Mouse (Mus musculus): ENCODE results near the gene Exoc7. TPM values are rescaled to one million over a fixed set of nuclear protein-coding genes. Genes with fewer than 3 reads are reported as not detected.

Exoc7 gene
- polyA plus RNA-seq, 1 experiment from 2014 or later: 46.0 TPM

DNA sequence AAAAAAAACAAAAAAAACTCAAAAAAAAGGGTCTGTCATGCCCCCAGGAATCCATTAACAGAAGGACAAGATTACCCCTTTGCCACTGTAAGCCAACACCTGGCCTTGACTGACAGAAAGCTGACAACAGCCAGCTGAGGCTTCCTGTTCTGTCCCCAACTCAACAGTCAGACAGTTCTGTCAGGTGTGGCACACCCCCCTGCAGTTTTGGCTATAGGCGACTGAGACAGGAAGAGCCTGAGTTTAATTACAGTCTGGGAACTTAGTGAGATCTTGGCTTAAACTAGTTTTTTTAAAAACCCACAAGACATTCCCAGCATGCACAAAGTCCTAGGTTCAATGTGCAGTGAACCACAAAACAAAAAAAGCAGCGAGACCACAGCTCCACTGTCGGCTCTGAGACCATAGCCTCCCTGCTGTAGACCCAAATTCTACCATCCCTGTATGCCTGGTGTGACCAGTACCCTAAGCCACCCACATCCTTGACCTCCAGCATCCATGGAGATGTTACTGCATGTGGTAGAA, 53.9 kb downstream of the Exoc7 start:
- Histone ChIP-seq H3K4me2 (no peak overlapping the region), H3K4me3 (no peak overlapping the region), H3K27ac (replicated peaks) (no peak overlapping the region), H3K4me1 (peaks cover 23% of the 10 kb centered on the region), H3K27me3 (replicated peaks) (no peaks in the 10 kb centered on the region), H3K9ac (no peak overlapping the region), H3K9me3 (no peaks in the 10 kb centered on the region), H3K36me3 (peaks cover 100% of the 10 kb centered on the region)
- WGBS: 84% methylated on average over 3 of the region's 3 CpGs
- ATAC-seq (ENCODE audit: extremely low read depth, insufficient number of reproducible peaks, low FRiP score, low TSS enrichment): no peak

DNA sequence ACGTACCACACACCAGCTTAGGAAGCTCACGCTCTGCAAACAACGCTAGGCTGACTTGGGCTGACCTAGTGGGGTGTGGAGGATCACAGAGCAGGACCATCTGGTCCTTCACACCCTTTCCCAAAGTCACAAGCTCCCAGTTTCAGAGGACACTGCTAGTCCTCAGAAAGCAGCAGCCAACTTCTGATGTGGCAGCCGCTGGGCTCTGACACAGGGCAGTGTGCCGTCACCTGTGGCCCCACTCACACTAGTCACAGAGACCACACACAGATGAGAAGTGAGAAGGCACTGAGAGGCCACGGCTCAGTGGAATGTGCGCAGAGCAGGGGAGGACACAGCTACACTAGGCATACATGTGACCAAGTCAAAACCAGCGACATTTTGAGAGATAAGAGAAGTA, 56.1 kb downstream of the Exoc7 start:
- H3K27ac ChIP-seq (replicated peaks): no peak overlapping the region; the same call in 1 of the 2 replicates
- ATAC-seq (ENCODE audit: extremely low read depth, insufficient number of reproducible peaks, low FRiP score, low TSS enrichment): no peak
- H3K9me3 ChIP-seq: no peaks in the 10 kb centered on the region
- H3K36me3 ChIP-seq: peaks cover 100% of the 10 kb centered on the region
- H3K4me2 ChIP-seq: no peak overlapping the region
- H3K4me1 ChIP-seq: peaks cover 19% of the 10 kb centered on the region
- H3K4me3 ChIP-seq: no peak overlapping the region
- H3K27me3 ChIP-seq (replicated peaks): no peaks in the 10 kb centered on the region
- WGBS: 73% methylated on average over 8 of the region's 8 CpGs
- no peak overlapping the region for H3K9ac ChIP-seq

DNA sequence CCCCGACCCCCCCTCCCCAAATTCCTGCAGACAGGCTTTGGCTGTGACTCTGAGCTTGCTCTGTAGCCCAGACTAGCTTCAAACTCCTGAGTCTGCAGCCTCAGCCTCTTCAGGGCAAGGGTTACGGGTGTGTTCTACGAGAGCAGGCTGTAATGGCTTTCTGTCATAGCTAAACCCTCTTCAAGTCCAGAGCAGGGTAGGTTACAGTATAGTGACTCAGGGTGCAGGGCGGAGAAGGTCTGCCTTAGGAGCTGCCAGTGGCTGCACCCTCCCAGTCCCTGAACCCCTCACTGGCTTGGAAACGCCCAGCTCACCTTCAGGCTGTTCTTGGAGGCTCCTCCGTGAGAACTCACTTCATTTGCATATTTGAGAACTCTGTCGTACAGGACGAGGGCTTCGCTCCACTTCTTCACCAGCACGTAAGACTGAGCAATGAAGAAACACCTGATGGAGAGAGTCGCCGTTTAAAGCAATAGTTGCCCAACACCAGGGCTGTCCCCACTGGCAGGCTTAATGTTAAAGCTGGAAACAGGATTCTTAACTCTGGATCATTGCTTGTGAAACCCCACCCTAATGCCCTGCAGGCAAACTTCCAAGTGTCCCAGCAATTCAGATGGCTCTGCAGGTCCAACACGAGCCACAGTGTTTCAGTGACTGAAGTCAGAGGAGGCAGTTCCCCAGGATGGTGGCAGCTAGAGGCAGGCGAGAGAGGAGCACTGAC, 59.4 kb downstream of the Exoc7 start:
- H3K4me2 ChIP-seq: no peak overlapping the region
- no peaks in the 10 kb centered on the region for H3K27me3 ChIP-seq (replicated peaks)
- peaks cover 100% of the 10 kb centered on the region for H3K36me3 ChIP-seq
- no peak overlapping the region for H3K27ac ChIP-seq (replicated peaks)
- peaks cover 19% of the 10 kb centered on the region for H3K4me1 ChIP-seq
- no peak for ATAC-seq (ENCODE audit: extremely low read depth, insufficient number of reproducible peaks, low FRiP score, low TSS enrichment)
- H3K4me3 ChIP-seq: no peak overlapping the region
- H3K9me3 ChIP-seq: no peaks in the 10 kb centered on the region
- WGBS: 87% methylated on average over 14 of the region's 14 CpGs
- H3K9ac ChIP-seq: no peak overlapping the region

DNA sequence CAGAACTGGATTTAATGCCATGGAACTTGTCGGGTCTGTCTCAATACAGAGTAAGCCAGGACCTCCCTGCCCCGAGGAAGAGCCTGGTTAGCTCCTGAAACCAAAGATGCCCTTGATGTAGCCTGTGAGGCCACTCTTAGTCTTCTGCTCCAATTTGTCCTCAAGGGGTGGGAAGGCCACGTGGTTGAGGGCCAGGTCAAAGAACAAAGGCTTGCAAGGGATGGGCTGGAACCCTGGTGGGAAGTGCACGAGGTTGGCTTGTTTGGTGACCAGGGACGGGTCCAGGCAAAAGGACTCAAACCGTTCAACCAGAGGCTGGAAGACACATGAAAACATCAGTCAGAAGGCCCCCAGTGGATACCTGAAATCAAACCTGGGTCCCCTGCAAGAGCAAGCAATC, 61.4 kb downstream of the Exoc7 start:
- Histone ChIP-seq H3K27ac (replicated peaks) (no peak overlapping the region), H3K9me3 (no peaks in the 10 kb centered on the region), H3K4me3 (no peak overlapping the region), H3K36me3 (peaks cover 84% of the 10 kb centered on the region), H3K4me1 (peaks cover 3% of the 10 kb centered on the region; the same call in 1 of the 2 replicates), H3K9ac (no peak overlapping the region), H3K4me2 (no peak overlapping the region), H3K27me3 (replicated peaks) (no peaks in the 10 kb centered on the region)
- no peak for ATAC-seq (ENCODE audit: extremely low read depth, insufficient number of reproducible peaks, low FRiP score, low TSS enrichment)
- WGBS: 82% methylated on average over 6 of the region's 6 CpGs

DNA sequence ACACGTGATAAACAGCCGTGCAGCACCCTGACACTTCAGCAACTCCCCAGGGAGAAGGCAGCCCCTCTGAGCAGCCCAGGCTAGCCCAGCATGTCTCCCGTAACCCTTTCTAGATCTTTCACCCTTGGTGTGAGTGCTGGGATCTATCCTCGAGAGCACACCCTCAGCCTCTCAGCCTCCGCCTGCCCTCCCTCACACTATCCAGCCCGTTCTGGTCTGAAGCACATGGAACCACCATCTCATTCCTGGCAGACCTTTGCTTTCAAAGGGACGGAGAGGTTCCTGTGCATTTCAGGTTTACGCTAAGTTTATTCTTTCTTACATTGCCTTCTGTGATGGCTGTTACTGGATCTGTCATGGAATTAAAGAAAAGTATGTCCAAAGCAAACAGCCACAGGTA, 62.5 kb downstream of the Exoc7 start:
- H3K36me3 ChIP-seq: peaks cover 74% of the 10 kb centered on the region
- H3K9me3 ChIP-seq: no peaks in the 10 kb centered on the region
- peaks cover 2% of the 10 kb centered on the region; the same call in 1 of the 2 replicates for H3K27me3 ChIP-seq (replicated peaks)
- no peak overlapping the region for H3K4me2 ChIP-seq
- no peak for ATAC-seq (ENCODE audit: extremely low read depth, insufficient number of reproducible peaks, low FRiP score, low TSS enrichment)
- no peak overlapping the region for H3K27ac ChIP-seq (replicated peaks)
- H3K9ac ChIP-seq: no peak overlapping the region
- no peak overlapping the region for H3K4me3 ChIP-seq
- no peaks in the 10 kb centered on the region for H3K4me1 ChIP-seq
- 78% methylated on average over 8 of the region's 8 CpGs for WGBS

DNA sequence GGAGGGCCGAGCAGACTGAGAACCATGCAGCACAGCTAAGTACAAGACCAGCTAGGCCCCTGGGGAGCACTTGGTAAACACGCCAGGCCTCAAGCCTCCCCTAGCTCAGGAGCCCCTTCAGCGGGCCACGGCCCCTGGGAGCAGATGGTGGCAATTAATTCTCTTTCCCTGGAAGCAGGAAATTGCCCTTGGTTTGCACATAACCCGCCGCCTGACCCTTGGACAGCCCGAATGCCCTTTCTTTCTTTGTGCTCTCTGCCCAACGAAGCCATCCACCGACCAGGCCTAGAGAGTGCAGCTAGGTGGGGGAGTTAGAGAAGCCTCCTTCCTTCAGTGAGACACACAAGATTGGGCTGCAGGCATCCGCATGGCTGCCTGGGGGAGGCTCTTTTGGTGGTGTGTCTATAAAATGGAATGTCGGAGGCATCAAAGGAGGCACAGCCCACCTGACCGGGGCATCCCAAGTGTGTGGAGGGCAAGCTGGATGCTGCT, 65.2 kb downstream of the Exoc7 start:
- H3K36me3 ChIP-seq: peaks cover 46% of the 10 kb centered on the region
- H3K27me3 ChIP-seq (replicated peaks): peaks cover 28% of the 10 kb centered on the region
- H3K9ac ChIP-seq: no peak overlapping the region
- H3K4me1 ChIP-seq: peaks cover 10% of the 10 kb centered on the region
- H3K4me3 ChIP-seq: no peak overlapping the region
- no peak overlapping the region for H3K27ac ChIP-seq (replicated peaks)
- no peaks in the 10 kb centered on the region for H3K9me3 ChIP-seq
- ATAC-seq (ENCODE audit: extremely low read depth, insufficient number of reproducible peaks, low FRiP score, low TSS enrichment): no peak
- WGBS: 59% methylated on average over 12 of the region's 12 CpGs
- H3K4me2 ChIP-seq: no peak overlapping the region

DNA sequence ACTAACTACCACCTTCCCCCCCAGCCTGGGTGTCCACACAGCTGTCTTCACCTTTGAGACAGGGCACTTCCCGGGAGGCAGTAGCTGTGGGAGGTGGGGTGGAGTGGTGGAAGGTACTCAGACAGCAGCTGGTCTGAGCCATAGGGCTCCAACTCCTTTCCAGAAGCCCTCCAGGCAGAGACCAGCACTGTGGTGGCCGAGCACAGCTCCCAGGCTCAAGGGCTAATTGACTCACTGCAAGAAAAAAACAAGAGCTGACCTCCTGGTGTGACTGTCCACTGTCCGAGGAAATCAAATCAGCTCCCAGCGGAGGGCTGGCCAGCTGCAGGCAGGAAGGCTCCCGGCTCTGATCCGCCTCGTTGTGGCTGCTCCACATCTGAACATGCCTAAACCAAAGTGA, 67.2 kb downstream of the Exoc7 start:
- peaks cover 10% of the 10 kb centered on the region for H3K4me1 ChIP-seq
- ATAC-seq (ENCODE audit: extremely low read depth, insufficient number of reproducible peaks, low FRiP score, low TSS enrichment): no peak
- H3K4me2 ChIP-seq: no peak overlapping the region
- H3K36me3 ChIP-seq: peaks cover 26% of the 10 kb centered on the region
- H3K27me3 ChIP-seq (replicated peaks): peaks cover 48% of the 10 kb centered on the region
- H3K9me3 ChIP-seq: no peaks in the 10 kb centered on the region
- no peak overlapping the region for H3K27ac ChIP-seq (replicated peaks)
- no peak overlapping the region for H3K9ac ChIP-seq
- H3K4me3 ChIP-seq: no peak overlapping the region
- whole genome bisulfite sequencing: 20% methylated on average over 7 of the region's 7 CpGs

Other genes with a start within 250 kb of the Exoc7 start
- gene Unc13d, start 229.3 kb downstream of the Exoc7 start, polyA plus RNA-seq (2015; fragmentation: Nextera tagmentation; extraction: Ambion mirVana): 1.5 and 2.3 TPM in 2 replicates
- gene Wbp2, start 220.2 kb downstream of the Exoc7 start, polyA plus RNA-seq (2015; fragmentation: Nextera tagmentation; extraction: Ambion mirVana): 134 and 138 TPM in 2 replicates
- 46.1 and 51.1 TPM in 2 replicates for gene Trim47, start 180.0 kb downstream of the Exoc7 start, polyA plus RNA-seq (2015; fragmentation: Nextera tagmentation; extraction: Ambion mirVana)
- gene Trim65, start 176.1 kb downstream of the Exoc7 start, polyA plus RNA-seq (2015; fragmentation: Nextera tagmentation; extraction: Ambion mirVana): 4.2 and 4.3 TPM in 2 replicates
- 82.4 and 92.2 TPM in 2 replicates for gene Mrpl38, start 168.4 kb downstream of the Exoc7 start, polyA plus RNA-seq (2015; fragmentation: Nextera tagmentation; extraction: Ambion mirVana)
- gene Fbf1, start 139.1 kb downstream of the Exoc7 start, polyA plus RNA-seq (2015; fragmentation: Nextera tagmentation; extraction: Ambion mirVana): 22.8 and 24.4 TPM in 2 replicates
- 82.1 and 88.7 TPM in 2 replicates for gene Ten1, start 108.4 kb downstream of the Exoc7 start, polyA plus RNA-seq (2015; fragmentation: Nextera tagmentation; extraction: Ambion mirVana)
- gene Acox1, start 108.2 kb downstream of the Exoc7 start, polyA plus RNA-seq (2015; fragmentation: Nextera tagmentation; extraction: Ambion mirVana): 29.0 and 31.0 TPM in 2 replicates
- gene Evpl, start 69.2 kb downstream of the Exoc7 start, polyA plus RNA-seq (2015; fragmentation: Nextera tagmentation; extraction: Ambion mirVana): 0.42 and 0.48 TPM in 2 replicates
- gene Srp68, start 33.0 kb downstream of the Exoc7 start, polyA plus RNA-seq (2015; fragmentation: Nextera tagmentation; extraction: Ambion mirVana): 63.6 and 64.6 TPM in 2 replicates
- gene Galr2, start 26.3 kb downstream of the Exoc7 start, polyA plus RNA-seq (2015; fragmentation: Nextera tagmentation; extraction: Ambion mirVana): not detected in 2 replicates
- gene Foxj1, start 28.2 kb upstream of the Exoc7 start, polyA plus RNA-seq (2015; fragmentation: Nextera tagmentation; extraction: Ambion mirVana): 0.09 and 0.14 TPM in 2 replicates
- gene Rnf157, start 105.8 kb upstream of the Exoc7 start, polyA plus RNA-seq (2015; fragmentation: Nextera tagmentation; extraction: Ambion mirVana): 4.0 and 6.1 TPM in 2 replicates
- gene Ubald2, start 126.9 kb upstream of the Exoc7 start, polyA plus RNA-seq (2015; fragmentation: Nextera tagmentation; extraction: Ambion mirVana): 31.0 and 32.3 TPM in 2 replicates
- not detected in 2 replicates for gene Qrich2, start 159.0 kb upstream of the Exoc7 start, polyA plus RNA-seq (2015; fragmentation: Nextera tagmentation; extraction: Ambion mirVana)
- gene Prpsap1, start 187.0 kb upstream of the Exoc7 start, polyA plus RNA-seq (2015; fragmentation: Nextera tagmentation; extraction: Ambion mirVana): 90.2 and 102 TPM in 2 replicates
- 2.0 and 2.6 TPM in 2 replicates for gene Sphk1, start 223.7 kb upstream of the Exoc7 start, polyA plus RNA-seq (2015; fragmentation: Nextera tagmentation; extraction: Ambion mirVana)

Measured in heart, embryonic 13.5 days (tissue).